Mouse (Mus musculus) testis, adult 2 months (tissue): ENCODE measurements at regions not wholly inside any gene's neighbourhood (a gene's known extent, or its start where the extent isn't known, plus 50 kb on each side); places are given as distances from the start of the nearest gene placed in this dataset.

Experiments
- H3K27ac ChIP-seq: fragments of 200-500 bp; 2 replicates; pipeline ENCODE4 v1.5.1; 2012; ENCODE audit warnings: low read depth, low read length; ENCODE audit not compliant: control insufficient read depth, insufficient read depth
- H3K27me3 ChIP-seq: fragments of 200-500 bp; 2 replicates; pipeline ENCODE4 v1.6.1; 2012; ENCODE audit warnings: mild to moderate bottlenecking, low read length, moderate library complexity; ENCODE audit not compliant: control insufficient read depth, insufficient read depth
- H3K36me3 ChIP-seq: fragments of 200-500 bp; 2 replicates; pipeline ENCODE4 v1.6.1; 2012; ENCODE audit warnings: mild to moderate bottlenecking, low read length; ENCODE audit not compliant: control insufficient read depth, insufficient read depth
- H3K4me1 ChIP-seq: fragments of 200-500 bp; 2 replicates; pipeline ENCODE4 v1.6.1; 2012; ENCODE audit warnings: low read length; ENCODE audit not compliant: control insufficient read depth, insufficient read depth
- H3K4me3 ChIP-seq: fragments of 200-500 bp; 2 replicates; pipeline ENCODE4 v1.5.1; 2012; ENCODE audit warnings: low read depth, mild to moderate bottlenecking, low read length, moderate library complexity, mixed read lengths; ENCODE audit not compliant: control insufficient read depth
- CTCF ChIP-seq: fragments of 200-500 bp; IDR thresholded peaks from 2 replicates; pipeline ENCODE4 v1.5.1; 2012; ENCODE audit warnings: low read depth, mild to moderate bottlenecking, inconsistent platforms, low read length, moderate library complexity; ENCODE audit not compliant: control insufficient read depth, insufficient read depth, insufficient replicate concordance
- POLR2A ChIP-seq: fragments of 200-500 bp; IDR thresholded peaks from 2 replicates; pipeline ENCODE4 v1.6.1; 2012; ENCODE audit warnings: low read depth, mild to moderate bottlenecking, inconsistent platforms, low read length, moderate library complexity; ENCODE audit not compliant: control insufficient read depth

DNA sequence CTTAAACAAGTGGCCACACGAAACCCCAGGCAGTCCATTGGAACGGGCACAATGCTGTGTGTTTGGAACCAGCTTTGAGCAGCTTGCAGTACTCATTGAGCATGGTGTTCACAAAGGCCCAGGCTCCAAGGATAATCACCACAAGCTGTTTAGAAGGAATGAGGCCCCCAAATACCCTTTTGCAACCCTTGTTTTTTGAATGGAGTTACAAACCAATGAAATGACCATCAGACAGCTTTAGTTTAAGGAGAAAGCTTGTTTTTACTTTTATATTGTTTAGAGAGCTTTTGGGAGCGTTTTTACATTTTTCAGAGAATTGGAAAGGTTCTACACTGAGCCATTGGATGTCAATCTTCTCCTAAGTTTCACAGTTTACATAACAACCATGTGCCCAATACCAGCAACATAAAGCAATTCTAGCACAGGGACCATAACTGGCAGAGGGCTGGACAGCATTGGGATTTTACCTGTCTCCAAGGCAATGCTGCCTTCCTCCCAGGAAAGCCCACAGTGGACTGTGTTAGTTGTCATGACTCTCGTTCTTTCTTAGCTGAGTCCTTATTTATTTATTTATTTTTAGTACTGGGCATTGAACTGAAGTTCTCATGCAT, 745.1 kb upstream of the Lrrc6 start:
- no peak for TF ChIP-seq POLR2A
- TF ChIP-seq CTCF = no peak
- H3K36me3 ChIP-seq = no peaks in the 10 kb centered on the region
- no peak overlapping the region for H3K27ac ChIP-seq
- H3K4me3 ChIP-seq = no peak overlapping the region
- H3K27me3 ChIP-seq = no peaks in the 10 kb centered on the region
- H3K4me1 ChIP-seq = no peaks in the 10 kb centered on the region

DNA sequence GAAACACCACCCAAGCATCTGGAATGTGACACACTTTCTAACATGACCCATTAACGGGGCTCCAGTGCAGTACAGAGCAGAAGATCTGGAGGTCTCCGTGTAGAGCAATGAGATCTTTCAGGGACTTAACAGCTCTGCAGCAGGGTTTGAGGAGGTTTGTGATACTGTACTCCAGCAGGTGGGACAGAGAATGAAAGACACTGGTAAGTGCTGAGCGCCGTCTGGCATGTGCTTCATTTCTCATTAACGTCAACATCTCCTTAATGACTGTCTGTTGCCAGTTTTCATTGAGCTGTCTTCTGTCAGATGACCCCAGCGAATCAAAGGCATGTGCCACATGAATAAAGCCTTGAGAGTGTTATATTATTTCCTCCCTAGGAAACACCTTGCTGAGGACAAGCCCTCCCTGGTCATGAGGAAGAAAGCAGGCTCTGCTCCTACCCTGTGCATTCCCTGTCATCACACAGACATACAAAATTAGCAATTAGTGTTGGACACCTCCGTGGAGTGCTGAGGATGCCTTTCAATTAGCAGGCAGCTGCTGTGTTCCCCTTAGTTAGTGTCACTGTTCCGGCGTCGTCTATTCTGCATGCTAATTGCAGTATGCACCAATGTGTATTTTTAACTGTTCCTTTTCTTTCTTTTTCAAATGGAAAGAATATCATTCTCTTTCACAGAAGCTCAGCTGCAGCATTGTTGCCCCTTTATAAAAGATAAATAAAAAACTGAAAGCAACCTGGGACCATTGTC, 744.4 kb upstream of the Lrrc6 start:
- no peaks in the 10 kb centered on the region for H3K36me3 ChIP-seq
- TF ChIP-seq POLR2A = no peak
- TF ChIP-seq CTCF = no peak
- H3K4me1 ChIP-seq = no peaks in the 10 kb centered on the region
- H3K4me3 ChIP-seq = no peak overlapping the region
- H3K27me3 ChIP-seq = no peaks in the 10 kb centered on the region
- H3K27ac ChIP-seq = no peak overlapping the region

DNA sequence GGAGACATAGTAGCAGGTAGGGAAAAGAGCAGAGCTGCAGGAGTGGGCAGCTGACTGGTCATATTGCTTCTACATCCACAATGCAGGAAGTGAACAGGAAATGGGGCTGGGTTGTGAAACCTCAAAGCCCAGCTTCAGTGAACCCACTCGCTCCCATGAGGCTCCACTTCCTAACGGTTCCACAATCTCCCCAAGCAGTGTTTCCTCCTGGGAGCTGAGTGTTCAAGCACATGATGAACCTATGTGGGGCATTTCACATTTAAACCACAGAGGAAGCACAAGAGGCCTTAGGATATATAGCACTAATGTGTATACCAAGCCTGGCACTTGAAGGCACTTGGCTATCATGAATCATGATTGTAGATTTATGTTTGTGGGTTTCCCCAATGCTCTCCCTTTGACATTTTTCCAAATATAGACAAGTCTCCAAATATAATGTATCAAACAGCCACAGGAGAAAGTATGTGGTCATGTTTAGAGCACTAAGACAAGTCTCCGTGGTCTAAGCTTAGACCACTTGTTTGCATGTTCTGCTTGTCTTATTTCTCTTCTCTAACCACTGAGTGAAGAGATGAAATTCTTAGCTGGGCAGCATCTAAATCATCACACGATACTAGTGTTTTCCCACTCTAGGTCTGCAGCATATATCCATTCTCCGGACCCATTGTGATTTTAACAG, 734.5 kb upstream of the Lrrc6 start:
- no peaks in the 10 kb centered on the region for H3K27me3 ChIP-seq
- H3K36me3 ChIP-seq = no peaks in the 10 kb centered on the region
- TF ChIP-seq POLR2A (no peak), CTCF (no peak)

DNA sequence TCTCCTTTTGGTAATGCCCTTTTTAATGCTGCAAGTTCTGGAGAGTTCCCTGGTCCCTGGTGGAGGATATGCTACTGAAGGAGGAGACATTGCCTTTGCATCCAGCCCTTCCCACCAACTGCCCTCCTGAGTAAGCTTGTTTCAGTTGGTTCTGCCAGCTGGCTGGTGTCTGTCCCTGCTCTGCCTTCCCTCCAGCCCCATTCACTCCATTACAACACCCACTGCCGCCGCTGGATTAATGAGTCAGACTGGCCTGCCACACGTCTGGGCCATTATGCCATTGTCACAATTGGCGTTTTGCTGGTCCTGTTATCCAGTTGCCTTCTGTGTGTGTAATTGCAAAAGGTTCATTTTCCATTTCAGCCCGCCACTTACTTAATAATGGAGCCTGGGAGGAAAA, 728.6 kb upstream of the Lrrc6 start:
- no peak overlapping the region for H3K4me3 ChIP-seq
- no peak for TF ChIP-seq POLR2A
- no peak for TF ChIP-seq CTCF
- H3K36me3 ChIP-seq = no peaks in the 10 kb centered on the region
- no peaks in the 10 kb centered on the region for H3K27me3 ChIP-seq
- H3K4me1 ChIP-seq = no peaks in the 10 kb centered on the region
- no peak overlapping the region for H3K27ac ChIP-seq

More for the DNA sequence above, 734.5 kb upstream of the Lrrc6 start:
- Histone ChIP-seq H3K27ac (no peak overlapping the region), H3K4me1 (no peaks in the 10 kb centered on the region), H3K4me3 (no peak overlapping the region)

DNA sequence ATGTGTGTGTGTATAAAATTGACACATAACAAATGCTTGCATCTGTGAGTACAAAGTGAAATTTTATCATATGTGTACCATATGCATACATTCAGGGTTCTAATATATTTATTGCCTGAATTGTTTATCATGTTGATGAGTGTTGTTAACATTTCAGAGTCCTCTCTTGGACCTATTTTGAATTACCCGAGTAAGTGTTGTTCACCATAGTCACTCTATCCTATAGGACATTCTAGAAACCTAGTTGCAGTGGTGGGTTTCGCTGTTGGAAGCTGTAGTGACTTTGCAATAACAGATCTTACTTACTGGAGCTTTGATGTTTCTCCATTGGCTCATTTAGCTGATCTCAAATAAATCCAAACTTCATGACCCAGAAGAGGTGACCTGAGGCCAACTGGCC, 727.9 kb upstream of the Lrrc6 start:
- Histone ChIP-seq H3K27ac (no peak overlapping the region), H3K27me3 (no peaks in the 10 kb centered on the region)
- no peak for TF ChIP-seq CTCF

DNA sequence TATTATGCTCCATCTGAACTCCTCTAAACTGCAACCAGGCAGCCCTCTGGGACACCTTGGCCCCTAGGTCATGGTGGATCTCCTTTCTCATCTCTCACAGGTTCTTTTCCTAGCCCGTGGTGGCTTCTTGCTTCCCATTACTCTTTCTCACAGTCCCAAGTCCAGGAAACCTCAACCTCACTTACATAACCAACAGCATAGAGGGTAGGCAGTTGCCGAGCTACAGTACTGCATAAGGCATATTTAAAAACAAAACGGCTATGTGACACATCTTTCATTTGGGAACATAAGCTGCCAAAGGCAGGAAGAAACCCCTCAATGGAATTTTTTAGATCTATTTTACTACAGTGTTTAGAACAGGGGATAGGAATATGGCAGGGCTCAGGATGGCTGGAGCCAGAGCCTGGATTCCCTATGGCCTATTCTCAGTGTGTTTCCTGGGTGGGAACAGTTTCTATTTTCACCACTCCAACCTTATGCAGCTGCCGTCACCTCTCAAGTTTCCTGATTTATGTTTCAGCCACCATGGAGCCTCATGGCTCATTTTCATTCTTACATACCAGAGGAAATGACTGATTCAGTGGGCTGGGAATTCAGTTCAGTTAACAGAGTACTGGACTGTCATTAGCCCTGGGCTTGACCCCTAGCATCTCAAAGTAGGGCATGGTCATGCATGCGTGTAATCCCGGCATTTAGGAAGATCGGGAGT, 726.9 kb upstream of the Lrrc6 start:
- no peak for TF ChIP-seq POLR2A
- TF ChIP-seq CTCF = no peak
- Histone ChIP-seq H3K27me3 (no peaks in the 10 kb centered on the region), H3K4me1 (no peaks in the 10 kb centered on the region), H3K27ac (no peak overlapping the region), H3K4me3 (no peak overlapping the region), H3K36me3 (no peaks in the 10 kb centered on the region)

More for the DNA sequence above, 727.9 kb upstream of the Lrrc6 start:
- Histone ChIP-seq H3K4me1 (no peaks in the 10 kb centered on the region), H3K36me3 (no peaks in the 10 kb centered on the region), H3K4me3 (no peak overlapping the region)

DNA sequence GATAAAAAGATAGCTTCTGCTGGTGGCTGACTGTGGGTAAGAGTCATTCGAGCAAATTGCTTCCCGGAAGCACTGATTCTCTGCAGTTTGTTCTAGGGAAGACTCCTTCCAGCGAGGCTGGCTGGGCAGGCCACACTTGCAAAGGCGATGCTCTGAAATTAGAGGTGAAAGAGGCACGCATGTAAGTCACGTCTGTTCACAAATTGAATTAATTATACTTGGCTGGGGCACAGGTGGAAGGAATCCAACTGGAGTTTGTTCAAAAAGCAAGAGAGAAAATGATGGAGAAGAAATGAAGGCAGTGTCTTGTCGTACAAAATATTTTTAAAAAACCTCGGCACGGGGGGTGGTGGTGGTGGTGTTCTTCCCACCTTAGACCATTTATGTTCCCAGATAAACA, 726.2 kb upstream of the Lrrc6 start:
- TF ChIP-seq CTCF (no peak), POLR2A (no peak)
- Histone ChIP-seq H3K27ac (no peak overlapping the region), H3K27me3 (no peaks in the 10 kb centered on the region), H3K36me3 (no peaks in the 10 kb centered on the region), H3K4me3 (no peak overlapping the region), H3K4me1 (no peaks in the 10 kb centered on the region)
